In the genomic region with DNA sequence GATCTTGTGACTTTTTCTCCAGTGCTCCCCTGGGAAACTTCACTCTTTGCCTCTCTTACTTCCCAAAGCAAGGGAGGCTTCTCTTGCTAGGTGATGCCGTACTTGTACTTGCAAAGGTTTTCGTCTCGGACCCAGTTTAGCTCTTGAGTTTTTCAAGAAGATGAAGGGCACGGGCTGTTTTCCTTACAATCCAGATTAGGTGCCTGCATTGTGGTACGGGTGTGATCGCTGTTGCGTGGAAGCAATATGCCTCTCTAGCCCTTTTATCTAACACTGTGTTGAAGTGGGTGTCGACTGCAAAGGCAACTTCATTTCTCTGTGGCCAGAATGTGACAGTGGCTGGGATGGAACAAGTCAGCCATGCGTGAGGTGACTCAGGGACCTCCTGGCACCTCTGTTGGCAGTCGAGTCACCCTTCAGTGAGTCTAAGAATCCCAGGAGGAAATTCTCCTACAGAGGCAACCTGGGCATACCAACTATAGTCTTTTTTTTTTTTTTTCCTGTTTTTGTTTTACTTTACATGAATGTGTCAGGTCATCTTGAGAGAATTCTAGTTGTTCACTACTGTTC, we compare ENCODE assay signal across 13 mouse cellular contexts.
"Had no signal": no experiment of that assay in that cellular context is flagged by ENCODE, and none has a peak within 500 bp of the region (broad histone marks: within the 10 kb centered on the region; RNA-seq: fewer than 3 reads in every experiment).

No protein-coding gene starts in this region.

- H3K36me3 ChIP-seq: limb, embryonic 15.5 days; liver, embryonic 12.5 days; midbrain, embryonic 10.5 days; neural tube, embryonic 13.5 days had no signal

- ATAC-seq: hindbrain, embryonic 16.5 days; inflammation-experienced regulatory T-cells, adult 6 months; intestine, postnatal 0 days; liver, embryonic 12.5 days; midbrain, embryonic 16.5 days had no signal

- H3K9me3 ChIP-seq: limb, embryonic 15.5 days; liver, embryonic 12.5 days; midbrain, embryonic 10.5 days had no signal

- H3K4me3 ChIP-seq: limb, embryonic 15.5 days; liver, embryonic 12.5 days; midbrain, embryonic 10.5 days; neural tube, embryonic 13.5 days had no signal

- H3K4me2 ChIP-seq: limb, embryonic 15.5 days; liver, embryonic 12.5 days; lung, embryonic 14.5 days; neural tube, embryonic 13.5 days had no signal

- H3K9ac ChIP-seq: limb, embryonic 15.5 days; liver, embryonic 12.5 days; lung, embryonic 14.5 days; neural tube, embryonic 13.5 days had no signal

- H3K27ac ChIP-seq: limb, embryonic 15.5 days; liver, embryonic 12.5 days; midbrain, embryonic 10.5 days; neural tube, embryonic 13.5 days had no signal

- H3K4me1 ChIP-seq: limb, embryonic 15.5 days; liver, embryonic 12.5 days; midbrain, embryonic 10.5 days; neural tube, embryonic 13.5 days had no signal

- H3K27me3 ChIP-seq: limb, embryonic 15.5 days; liver, embryonic 12.5 days; neural tube, embryonic 13.5 days had no signal

- DNase-seq: lung, embryonic 14.5 days; lung, postnatal 10 days; lung, postnatal 4 days; right cerebral cortex, postnatal 14 days; thymus, postnatal 4 days had no signal
